Mouse (Mus musculus): ENCODE results near the gene Gm14327. TPM values are rescaled to one million over a fixed set of nuclear protein-coding genes. Genes with fewer than 3 reads are reported as not detected.

The Gm14327 gene
- polyA plus RNA-seq (2015; fragmentation: Illumina TruSeq; extraction: RNeasy Lipid Tissue Mini Kit (QIAGEN cat#74804); ENCODE audit: insufficient read depth, low read depth, low replicate concordance) = 1.4 TPM

DNA sequence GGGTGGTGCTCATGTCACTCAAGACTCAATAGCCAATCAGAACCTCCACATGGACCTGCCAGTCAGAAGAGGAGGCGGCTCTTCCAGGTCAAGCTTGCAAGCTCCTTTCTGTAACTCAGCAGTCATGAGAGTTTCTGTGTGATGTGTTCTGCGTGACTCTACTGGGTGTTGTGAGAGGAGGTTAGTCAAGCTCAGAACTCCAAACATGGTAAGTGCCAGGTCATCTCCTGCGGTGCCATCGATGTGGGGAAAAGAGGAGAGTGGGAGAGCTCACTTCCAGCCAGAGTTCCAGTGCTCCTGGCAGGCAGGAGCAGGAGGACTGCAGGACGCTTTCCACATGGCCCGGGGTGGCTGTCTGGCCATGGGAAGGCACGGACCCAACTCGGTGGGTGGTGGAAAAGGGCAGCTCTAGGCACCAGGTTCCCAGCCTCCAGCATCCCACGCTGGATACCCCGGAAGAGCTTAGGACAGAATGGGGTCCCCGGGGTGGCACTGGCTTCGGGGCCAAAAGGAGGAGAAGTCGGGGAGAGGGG lies at the start of gene Gm14327:
Gene Gm14327, plus strand, starts transcription at position 51 of the 533 bp plus-strand sequence.

DNA sequence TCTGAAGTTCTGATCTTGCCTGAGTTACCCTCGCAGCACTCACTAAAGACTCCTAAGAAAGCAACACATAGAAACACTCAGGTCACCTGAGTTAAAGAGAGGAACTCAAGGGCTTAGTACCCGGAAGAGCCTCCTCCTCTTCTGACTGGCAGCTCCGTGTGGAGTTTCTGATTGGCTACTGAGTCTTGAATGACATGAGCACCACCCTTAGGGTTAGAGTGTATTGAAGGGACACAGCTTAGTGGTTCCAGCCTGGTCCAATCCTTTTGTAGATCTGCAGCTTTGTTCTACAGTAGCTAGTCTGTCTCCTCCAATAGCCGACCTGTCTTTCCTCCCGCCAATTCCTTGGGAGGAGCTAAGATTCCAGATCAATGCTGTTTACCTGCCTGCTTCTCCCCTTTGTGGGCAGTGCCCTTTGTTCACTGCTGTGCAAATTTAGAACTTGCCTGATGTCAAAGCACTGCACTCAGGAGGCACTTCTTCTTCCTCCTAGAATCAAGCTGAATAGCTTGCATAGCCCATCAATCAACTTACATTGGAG lies 28.7 kb downstream of the Gm14327 start, which contains the start of gene Zfp972:
Gene Zfp972, minus strand, starts transcription at position 51 of the 541 bp plus-strand sequence.

Other genes starting within 250 kb of the Gm14327 start
- gene Gm14322, start 137.8 kb upstream of the Gm14327 start, polyA plus RNA-seq (2015; fragmentation: Illumina TruSeq; extraction: RNeasy Lipid Tissue Mini Kit (QIAGEN cat#74804); ENCODE audit: insufficient read depth, low read depth, low replicate concordance) = 3.9 TPM
- 8.2 TPM for gene Gm14325, start 56.8 kb upstream of the Gm14327 start, polyA plus RNA-seq (2015; fragmentation: Illumina TruSeq; extraction: RNeasy Lipid Tissue Mini Kit (QIAGEN cat#74804); ENCODE audit: insufficient read depth, low read depth, low replicate concordance)
- gene Zfp972, start 28.5 kb downstream of the Gm14327 start, polyA plus RNA-seq (2015; fragmentation: Illumina TruSeq; extraction: RNeasy Lipid Tissue Mini Kit (QIAGEN cat#74804); ENCODE audit: insufficient read depth, low read depth, low replicate concordance) = not detected
- gene Gm14326, start 60.2 kb downstream of the Gm14327 start, polyA plus RNA-seq (2015; fragmentation: Illumina TruSeq; extraction: RNeasy Lipid Tissue Mini Kit (QIAGEN cat#74804); ENCODE audit: insufficient read depth, low read depth, low replicate concordance) = 4.8 TPM
- 3.1 TPM for gene Zfp971, start 126.2 kb downstream of the Gm14327 start, polyA plus RNA-seq (2015; fragmentation: Illumina TruSeq; extraction: RNeasy Lipid Tissue Mini Kit (QIAGEN cat#74804); ENCODE audit: insufficient read depth, low read depth, low replicate concordance)
- 2.7 TPM for gene Zfp931, start 181.4 kb downstream of the Gm14327 start, polyA plus RNA-seq (2015; fragmentation: Illumina TruSeq; extraction: RNeasy Lipid Tissue Mini Kit (QIAGEN cat#74804); ENCODE audit: insufficient read depth, low read depth, low replicate concordance)
- 1.1 TPM for gene Phactr3, start 221.9 kb downstream of the Gm14327 start, polyA plus RNA-seq (2015; fragmentation: Illumina TruSeq; extraction: RNeasy Lipid Tissue Mini Kit (QIAGEN cat#74804); ENCODE audit: insufficient read depth, low read depth, low replicate concordance)